Mouse (Mus musculus) cerebellum, adult 9-10 months (tissue): ENCODE measurements around the gene Gpr137b.
A peak's percentile ranks its signal among the peaks of the same experiment; 100 is the strongest.
"Not testable (repeated sequence)": the region's sequence is repeated elsewhere in the genome, so short reads cannot be mapped to it uniquely, and the experiment has no call there.

Experiments used
- DNase-seq: peaks from one replicate; pipeline ENCODE4 v3.0.0; 2022

Gpr137b gene

DNA sequence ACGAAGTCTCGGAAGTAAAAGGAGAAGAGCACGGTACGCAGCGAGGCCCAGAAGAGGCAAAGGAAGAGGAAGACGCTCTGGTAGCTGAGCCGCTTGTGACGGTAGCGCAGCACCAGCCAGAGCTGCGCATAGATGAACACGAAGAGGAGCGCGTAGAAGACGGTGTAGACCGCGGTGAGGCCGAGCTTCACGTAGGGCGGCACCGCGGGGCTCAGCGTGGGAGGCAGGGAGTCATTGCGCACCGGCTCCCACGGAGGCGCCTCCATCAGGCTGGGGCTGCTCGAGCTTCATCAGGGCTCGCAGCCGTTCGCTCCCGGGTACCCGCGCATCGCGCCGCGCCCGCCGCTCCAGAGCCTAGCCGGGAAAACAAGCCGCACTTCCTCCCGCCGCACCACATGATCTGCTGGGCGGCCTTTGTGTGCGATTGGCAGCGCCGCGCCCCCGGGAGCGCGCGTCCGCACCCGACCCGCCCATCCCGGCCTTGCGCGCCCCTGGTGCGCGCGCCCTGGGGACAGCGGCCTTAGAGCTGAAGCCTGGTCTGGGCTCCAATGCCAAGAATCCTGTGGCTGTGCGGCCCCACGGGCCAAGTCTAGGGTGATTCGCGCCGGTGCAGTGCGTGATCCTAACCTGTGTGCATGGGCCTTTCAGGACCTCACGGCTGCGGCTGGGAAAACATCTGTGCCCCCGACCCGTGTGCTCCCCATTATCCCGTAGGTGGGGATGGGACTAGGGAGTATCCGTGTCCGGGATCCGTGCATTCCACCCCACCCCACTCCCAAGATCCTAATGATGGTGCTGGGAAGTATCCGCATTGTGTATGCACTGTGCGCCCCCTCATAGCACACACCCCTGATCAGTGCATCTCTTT lies at the start of gene Gpr137b:
Gpr137b (minus strand) TSS at position 787 of the 868 bp plus-strand sequence.
- DNase-seq = peak; percentile 48

GRCm38 (mm10) chr13:13438112-13438953 lies 44.5 kb upstream of the Gpr137b start:
- not testable (repeated sequence) for DNase-seq

DNA sequence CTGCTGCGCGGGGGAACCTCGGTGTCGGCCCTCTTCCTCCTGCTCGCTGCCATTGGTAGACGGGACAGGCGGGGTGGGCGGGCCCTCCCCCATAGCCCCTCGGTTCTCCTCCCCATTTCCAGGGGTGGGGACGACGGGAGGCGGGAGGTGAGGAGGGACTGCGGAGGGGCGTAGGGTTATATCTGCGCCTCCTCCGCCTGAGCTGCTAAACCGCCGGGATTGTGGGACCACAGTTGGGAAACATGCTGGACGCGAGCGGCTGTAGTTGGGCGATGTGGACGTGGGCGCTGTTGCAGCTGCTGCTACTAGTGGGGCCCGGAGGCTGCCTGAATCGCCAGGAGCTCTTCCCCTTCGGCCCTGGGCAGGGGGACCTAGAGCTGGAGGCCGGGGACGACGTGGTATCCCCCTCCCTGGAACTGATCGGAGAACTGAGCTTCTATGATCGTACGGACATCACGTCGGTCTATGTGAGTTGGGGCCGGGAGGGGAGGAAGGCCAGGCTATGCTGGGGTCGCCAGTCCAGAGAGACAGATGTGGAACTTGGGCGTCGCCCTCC lies 43.7 kb upstream of the Gpr137b start, which contains the start of gene Nid1:
Nid1 (plus strand) TSS at position 92 of the 556 bp plus-strand sequence.
- DNase-seq = not testable (repeated sequence)

DNA sequence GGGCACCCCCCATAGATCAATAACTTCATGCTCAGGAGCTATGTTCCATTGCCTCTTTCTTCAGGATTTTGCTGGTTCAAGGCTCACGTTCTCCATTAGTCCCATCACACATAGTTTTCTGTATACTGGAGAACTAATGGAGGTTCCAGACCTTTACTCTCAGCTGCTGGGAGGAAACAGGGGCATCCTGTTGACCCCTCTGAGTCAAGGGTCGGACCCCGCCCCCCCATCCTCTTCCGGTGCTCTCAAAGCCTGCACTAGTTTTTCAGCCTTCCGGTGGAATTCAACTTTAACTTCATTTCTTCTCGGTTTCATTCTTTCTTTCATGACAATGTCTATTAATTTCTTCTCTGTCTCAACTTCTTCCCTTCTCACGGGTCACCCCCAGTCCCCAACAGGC lies 42.3 kb upstream of the Gpr137b start:
- not testable (repeated sequence) for DNase-seq

DNA sequence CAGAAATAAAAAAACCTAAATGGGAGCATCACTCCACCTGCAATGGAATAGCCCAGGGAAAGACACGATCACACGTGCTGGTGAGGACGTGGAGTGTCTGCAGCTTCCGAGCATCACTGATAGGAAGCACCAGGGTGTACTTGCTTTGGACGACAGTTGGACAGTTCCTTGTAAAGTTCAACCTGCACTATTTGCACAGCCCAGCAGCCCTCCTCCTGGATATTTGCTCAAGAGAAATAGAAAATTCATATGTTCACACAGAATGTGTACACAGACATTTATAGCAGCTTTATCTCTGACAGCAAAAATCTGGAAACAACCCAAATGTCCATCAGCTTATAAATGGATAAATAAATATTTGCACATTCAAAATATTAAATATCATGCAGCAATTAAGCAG lies 29.5 kb upstream of the Gpr137b start:
- not testable (repeated sequence) for DNase-seq

GRCm38 (mm10) chr13:13418859-13419258 lies 25.0 kb upstream of the Gpr137b start:
- DNase-seq = not testable (repeated sequence)

- DNase-seq = not testable (repeated sequence)
Measured at GRCm38 (mm10) chr13:13416007-13416337, 22.2 kb upstream of the Gpr137b start.

DNA sequence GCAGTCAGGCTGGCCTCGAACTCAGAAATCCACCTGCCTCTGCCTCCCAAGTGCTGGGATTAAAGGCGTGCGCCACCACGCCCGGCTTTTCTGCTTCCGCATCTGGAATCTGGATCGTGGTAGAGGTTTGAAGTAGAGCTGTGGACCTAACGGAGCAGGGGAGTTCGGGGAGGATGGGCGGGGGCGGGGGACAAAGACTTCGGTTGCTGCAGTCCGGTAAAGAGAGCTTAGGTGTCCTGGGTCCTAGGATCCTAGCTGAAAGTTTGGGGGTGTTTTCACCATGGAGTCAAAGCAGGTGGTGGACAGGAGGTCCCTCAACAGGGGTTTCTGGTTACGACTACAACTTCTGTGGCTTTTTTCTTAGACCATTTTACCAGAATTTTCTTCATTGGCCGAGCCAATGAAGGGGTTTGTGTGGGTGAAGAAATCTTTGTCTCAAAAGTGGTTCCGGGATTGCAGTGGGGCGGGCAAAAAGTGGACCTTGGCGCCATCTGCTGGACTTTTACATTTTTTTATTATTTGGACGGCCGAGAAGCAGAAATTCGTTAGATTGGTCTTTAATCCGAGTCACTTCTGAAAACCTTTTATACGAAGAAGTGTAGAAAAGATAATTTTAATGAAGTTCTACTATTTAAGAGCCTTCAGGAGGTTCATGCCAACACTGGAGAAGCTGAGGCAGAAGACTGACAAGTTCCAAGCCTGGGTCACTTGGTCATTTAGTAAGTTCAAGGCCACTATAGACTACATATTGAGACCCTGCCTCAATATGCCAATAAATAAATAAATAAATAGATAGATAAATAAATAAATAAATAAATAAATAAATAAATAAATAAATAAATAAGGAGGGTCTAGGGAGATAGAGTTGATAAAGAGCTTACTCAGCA lies 21.5 kb upstream of the Gpr137b start:
- peak; percentile 43 for DNase-seq

DNA sequence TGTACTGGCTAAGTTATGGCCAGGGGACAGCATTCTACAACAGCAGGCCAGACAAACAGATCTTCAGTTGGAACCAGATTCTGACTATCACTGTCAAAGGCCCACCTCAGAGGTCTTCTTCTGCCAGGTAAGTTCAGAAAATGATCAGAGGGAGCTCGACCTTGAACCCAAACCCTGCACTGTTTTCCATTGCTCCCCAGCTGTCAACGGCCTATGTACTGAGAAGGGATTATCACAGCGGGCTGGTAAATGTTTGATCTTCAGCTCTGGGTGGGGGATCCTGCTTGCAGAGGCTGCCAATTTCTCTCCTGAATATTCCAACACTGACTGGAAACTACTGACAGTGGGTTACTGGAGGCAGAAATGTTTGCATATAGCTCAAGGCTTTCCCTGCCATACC lies 20.4 kb upstream of the Gpr137b start:
- no peak for DNase-seq

GRCm38 (mm10) chr13:13405511-13405910 lies 11.7 kb upstream of the Gpr137b start:
- not testable (repeated sequence) for DNase-seq

- not testable (repeated sequence) for DNase-seq
Measured at GRCm38 (mm10) chr13:13404517-13405155, 10.8 kb upstream of the Gpr137b start.

DNA sequence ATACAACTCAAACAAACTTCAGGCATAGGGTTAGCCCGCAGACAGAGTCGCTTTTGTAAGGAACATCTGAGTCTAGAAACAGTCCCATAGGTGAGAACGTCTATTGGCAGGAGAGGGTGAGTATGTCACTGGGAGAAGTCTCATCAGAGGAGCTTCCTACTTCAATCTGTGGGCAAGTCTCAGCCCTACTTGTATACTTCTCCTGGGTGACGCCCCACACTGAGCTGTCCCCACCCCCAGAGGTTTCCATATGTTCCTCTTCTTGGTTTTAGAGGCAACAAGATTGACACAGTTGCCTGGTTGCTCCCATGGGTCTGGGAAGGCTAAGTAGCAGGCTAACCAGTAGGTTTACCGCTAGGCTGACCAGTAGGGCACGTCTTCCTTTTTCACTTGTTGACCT lies 10.0 kb upstream of the Gpr137b start:
- DNase-seq = not testable (repeated sequence)

DNA sequence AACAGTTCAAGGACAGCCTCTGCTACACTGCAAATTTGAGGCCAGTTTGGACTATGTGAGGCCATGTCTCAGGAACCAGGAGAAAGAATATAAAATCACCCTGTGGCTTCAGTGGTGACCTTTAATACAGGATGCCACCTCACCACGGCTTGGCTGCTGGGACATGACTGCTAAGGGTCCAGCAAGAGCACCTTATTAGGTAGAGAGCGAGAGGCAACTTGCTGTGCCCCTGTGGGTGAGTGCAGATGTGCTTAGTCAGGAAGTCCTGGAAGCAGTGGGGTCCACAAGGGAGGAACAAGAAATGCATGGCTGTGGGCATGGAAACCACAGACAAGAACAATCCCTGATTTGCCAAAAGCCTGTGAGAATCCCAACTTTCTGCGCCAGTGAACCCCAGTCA lies 9.6 kb upstream of the Gpr137b start:
- not testable (repeated sequence) for DNase-seq

DNA sequence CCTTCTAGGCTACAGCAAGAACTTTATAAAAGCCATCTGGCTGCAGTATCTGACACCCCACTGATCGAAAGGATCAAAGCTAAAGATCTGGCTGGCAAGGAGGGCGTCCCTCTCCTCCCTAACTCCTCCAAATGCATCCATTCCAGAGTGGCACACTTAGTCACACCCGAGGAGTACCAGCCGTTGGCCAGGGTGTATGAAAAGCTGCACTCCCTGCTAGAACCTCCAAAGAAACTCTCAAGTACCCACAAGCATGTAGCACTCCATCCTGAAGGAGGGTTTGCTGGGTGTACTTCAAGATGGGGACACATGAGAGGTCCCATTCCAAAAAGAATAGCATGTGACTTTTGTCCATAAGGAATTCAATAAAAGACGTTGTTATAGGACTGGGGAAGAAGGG lies 9.0 kb upstream of the Gpr137b start:
- not testable (repeated sequence) for DNase-seq

DNA sequence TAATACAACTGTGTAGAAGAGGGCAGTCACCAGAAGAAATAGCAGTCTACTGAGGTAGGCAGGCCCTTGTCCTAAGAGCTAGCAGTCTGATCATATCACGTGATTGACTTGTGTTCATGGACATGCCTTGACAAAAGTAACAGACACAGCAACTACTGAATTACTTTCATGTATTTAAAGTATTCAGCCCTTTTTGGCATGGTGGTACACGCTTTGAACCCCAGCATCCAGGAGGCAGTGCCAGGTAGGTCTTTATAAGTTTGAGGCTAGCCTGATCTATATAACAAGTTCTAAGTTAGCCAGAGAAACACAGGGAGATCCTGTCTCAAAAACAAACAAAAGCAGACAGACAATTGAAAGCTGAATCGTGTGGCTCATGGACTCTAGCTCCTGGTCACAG lies 7.0 kb upstream of the Gpr137b start:
- DNase-seq = not testable (repeated sequence)

DNA sequence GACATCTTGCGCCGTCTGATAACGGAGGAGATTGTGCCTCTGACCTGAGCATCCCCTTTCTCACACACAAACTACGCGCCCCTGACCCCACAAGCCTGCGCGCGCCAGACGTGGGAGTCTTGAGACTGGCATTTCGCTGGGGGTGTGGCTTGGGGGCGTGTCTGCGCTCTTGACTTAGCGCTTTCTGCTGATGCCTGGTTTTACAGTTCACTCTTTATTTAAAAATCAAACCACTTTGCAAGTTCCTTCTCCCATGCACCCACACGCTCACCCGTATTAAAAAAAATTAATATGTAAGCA lies 232 bp upstream of the Gpr137b start:
- not testable (repeated sequence) for DNase-seq

DNA sequence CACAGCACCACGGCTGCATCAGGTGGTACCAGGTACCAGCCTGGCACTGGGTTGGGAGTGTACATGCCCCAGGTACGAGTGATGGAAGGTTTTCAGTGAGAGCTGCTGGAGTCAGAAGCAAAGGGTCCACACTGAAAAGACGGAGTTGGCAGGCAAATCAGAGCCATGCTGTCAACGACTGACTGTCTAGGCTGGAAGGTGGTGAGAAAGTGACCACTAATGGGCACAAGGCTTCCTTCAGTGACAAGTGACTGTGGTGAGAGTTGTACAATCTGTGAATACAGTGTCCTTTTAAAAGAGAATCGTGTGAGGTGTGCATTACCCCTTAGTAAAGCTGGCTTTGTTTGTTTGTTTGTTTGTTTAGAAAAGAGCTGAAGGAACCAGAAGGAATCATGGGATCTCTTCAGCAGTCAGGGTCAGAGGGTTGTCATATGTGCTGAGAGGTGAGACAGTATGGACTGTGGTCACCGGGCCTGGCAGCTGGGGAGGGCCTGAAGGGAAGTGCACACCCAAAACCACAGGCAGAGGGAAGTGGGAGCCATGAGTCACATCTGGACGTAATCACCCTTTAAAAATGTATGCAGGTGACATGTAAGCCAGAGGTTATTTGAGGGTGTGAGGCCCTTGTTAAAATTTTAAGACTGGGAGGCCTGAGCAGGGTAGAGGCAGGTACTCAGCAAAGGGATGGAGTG lies 15.5 kb downstream of the Gpr137b start:
- DNase-seq = not testable (repeated sequence)

GRCm38 (mm10) chr13:13377180-13377579 lies 16.6 kb downstream of the Gpr137b start:
- DNase-seq = no peak

- not testable (repeated sequence) for DNase-seq
Measured at GRCm38 (mm10) chr13:13373965-13374364, 19.8 kb downstream of the Gpr137b start.

DNA sequence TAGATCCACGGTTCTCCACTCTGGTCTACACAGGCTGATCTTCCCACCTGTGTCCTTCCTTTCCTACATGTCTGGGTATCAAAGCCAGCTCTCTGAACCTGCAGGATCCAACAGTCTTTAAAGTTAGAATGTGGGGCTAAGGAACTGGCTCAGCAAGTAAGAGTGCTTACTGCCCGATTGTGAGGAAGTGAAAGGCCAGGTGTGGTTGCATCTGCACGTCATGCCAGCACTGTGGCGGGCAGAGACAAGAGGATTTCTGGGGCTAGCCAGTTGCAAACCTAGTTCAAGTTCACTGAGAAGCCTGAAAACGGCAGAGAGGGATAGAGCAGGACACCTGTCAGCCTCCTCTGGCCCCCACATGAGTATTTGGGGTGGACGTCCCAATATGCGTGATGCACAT lies 22.4 kb downstream of the Gpr137b start:
- not testable (repeated sequence) for DNase-seq

DNA sequence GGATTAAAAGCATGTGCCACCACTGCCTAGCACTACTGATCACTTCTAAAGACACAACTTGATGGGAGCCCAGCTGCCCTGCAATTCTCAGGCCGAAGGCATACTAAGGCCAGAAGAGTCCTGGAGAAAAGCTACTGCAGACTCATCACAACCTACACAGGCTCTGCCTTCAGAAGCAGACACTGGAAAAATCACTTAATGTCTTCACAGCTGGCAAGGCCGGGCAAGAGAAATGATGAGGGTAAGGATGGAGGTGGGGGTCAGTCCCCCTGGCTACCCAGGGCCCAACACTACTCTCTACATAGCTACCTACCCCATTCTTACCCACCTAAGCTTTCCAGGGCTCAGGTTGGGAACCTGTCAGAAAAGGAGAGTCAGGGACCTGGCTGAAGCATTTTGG lies 27.4 kb downstream of the Gpr137b start:
- not testable (repeated sequence) for DNase-seq
